Mouse (Mus musculus) CH12.LX (cell line): ENCODE results near the gene Cabp1. TPM values are rescaled to one million over a fixed set of nuclear protein-coding genes. Genes with fewer than 3 reads are reported as not detected.

Source experiments
- DNase-seq: peaks from one replicate; pipeline ENCODE4 v3.0.0-alpha.2; 2013; ENCODE audit errors: extremely low read depth
- H3K27ac ChIP-seq: 2 replicates; pipeline ENCODE4 v1.5.1; 2012; ENCODE audit warnings: low read depth, mild to moderate bottlenecking, control low read depth, moderate library complexity; ENCODE audit not compliant: insufficient read depth
- H3K27me3 ChIP-seq: replicated peaks from 2 replicates; pipeline ENCODE3; 2012; ENCODE audit warnings: inconsistent platforms
- H3K36me3 ChIP-seq, 2 experiments: replicated peaks in 1 of 2; 2 replicates each; pipeline versions ENCODE3 to v1.6.1; 2012; ENCODE audit warnings: inconsistent platforms in 1 of 2, low read length in 1 of 2, mild to moderate bottlenecking in 1 of 2, mixed read lengths in 1 of 2, moderate library complexity in 1 of 2; ENCODE audit not compliant: control insufficient read depth in 1 of 2, insufficient read depth in 1 of 2
- H3K4me1 ChIP-seq, 2 experiments: 2 replicates each; pipeline ENCODE4 v1.6.1; 2012; ENCODE audit warnings: inconsistent platforms in 1 of 2, moderate library complexity in 1 of 2; ENCODE audit not compliant: insufficient read depth in 2 of 2, control insufficient read depth in 1 of 2
- H3K4me2 ChIP-seq: 2 replicates; pipeline ENCODE4 v1.6.1; 2012; ENCODE audit warnings: low read depth, mild to moderate bottlenecking, control low read depth; ENCODE audit not compliant: poor library complexity, insufficient read depth, severe bottlenecking
- H3K4me3 ChIP-seq, 3 experiments: fragments of 150-350 bp in 1 of 3; sonication (generic) in 1 of 3; replicated peaks in 1 of 3; 2 replicates each; pipeline versions ENCODE3 to v1.5.1; 2011 to 2012; ENCODE audit warnings: low read depth in 2 of 3, low read length in 2 of 3, mild to moderate bottlenecking in 2 of 3, moderate library complexity in 2 of 3, control low read depth in 1 of 3, improper control_type of control experiment in 1 of 3, inconsistent platforms in 1 of 3, mixed read lengths in 1 of 3; ENCODE audit not compliant: poor library complexity in 1 of 3
- H3K79me2 ChIP-seq: replicated peaks from 2 replicates; pipeline ENCODE4 v1.6.1; 2012; ENCODE audit warnings: mild to moderate bottlenecking, moderate library complexity; ENCODE audit not compliant: control insufficient read depth, poor library complexity, insufficient read depth, severe bottlenecking; ENCODE audit errors: extremely low read depth
- H3K9ac ChIP-seq: 2 replicates; pipeline ENCODE4 v1.6.1; 2012; ENCODE audit warnings: low read depth, mild to moderate bottlenecking, control low read depth, moderate library complexity; ENCODE audit not compliant: insufficient read depth
- H3K9me3 ChIP-seq: replicated peaks from 2 replicates; pipeline ENCODE3; 2012; ENCODE audit warnings: low read length, inconsistent platforms, mixed read lengths
- BHLHE40 ChIP-seq: IDR thresholded peaks from 2 replicates; pipeline ENCODE4 v1.6.1; 2011; ENCODE audit warnings: mild to moderate bottlenecking, low read depth, low read length, improper control_type of control experiment
- CHD2 ChIP-seq: IDR thresholded peaks from 2 replicates; pipeline ENCODE4 v1.6.1; 2011; ENCODE audit warnings: low read length, improper control_type of control experiment
- E2F4 ChIP-seq: IDR thresholded peaks from 2 replicates; pipeline ENCODE4 v1.6.1; 2011; ENCODE audit warnings: low read depth, low read length, improper control_type of control experiment; ENCODE audit not compliant: insufficient replicate concordance
- ELF1 ChIP-seq: IDR thresholded peaks from 2 replicates; pipeline ENCODE4 v1.6.1; 2014; ENCODE audit warnings: low read depth, mild to moderate bottlenecking, inconsistent platforms, low read length, improper control_type of control experiment
- EP300 ChIP-seq: IDR thresholded peaks from 2 replicates; pipeline ENCODE4 v1.6.1; 2011; ENCODE audit warnings: low read length, improper control_type of control experiment
- GABPA ChIP-seq: IDR thresholded peaks from 2 replicates; pipeline ENCODE4 v1.6.1; 2012; ENCODE audit warnings: low read depth, low read length, improper control_type of control experiment, inconsistent platforms; ENCODE audit not compliant: insufficient replicate concordance
- HCFC1 ChIP-seq: IDR thresholded peaks from 2 replicates; pipeline ENCODE4 v1.6.1; 2012; ENCODE audit warnings: low read depth, mild to moderate bottlenecking, inconsistent platforms, low read length, improper control_type of control experiment
- IRF4 ChIP-seq: IDR thresholded peaks from 2 replicates; pipeline ENCODE4 v1.6.1; 2014; ENCODE audit warnings: low read depth, mild to moderate bottlenecking, inconsistent platforms, low read length, improper control_type of control experiment
- JUND ChIP-seq: conservative IDR thresholded peaks from 2 replicates; pipeline ENCODE4 v1.6.1; 2011; ENCODE audit warnings: low read depth, low read length, improper control_type of control experiment
- KAT2A ChIP-seq: IDR thresholded peaks from 2 replicates; pipeline ENCODE4 v1.6.1; 2012; ENCODE audit warnings: low read length, improper control_type of control experiment, inconsistent platforms; ENCODE audit not compliant: insufficient replicate concordance
- MAX ChIP-seq: IDR thresholded peaks from 2 replicates; pipeline ENCODE4 v1.6.1; 2011; ENCODE audit warnings: low read length, improper control_type of control experiment
- MXI1 ChIP-seq: IDR thresholded peaks from 2 replicates; pipeline ENCODE4 v1.6.1; 2011; ENCODE audit warnings: mild to moderate bottlenecking, low read depth, low read length, improper control_type of control experiment
- NELFE ChIP-seq: IDR thresholded peaks from 2 replicates; pipeline ENCODE4 v1.6.1; 2011; ENCODE audit warnings: low read depth, low read length, improper control_type of control experiment
- PAX5 ChIP-seq: IDR thresholded peaks from 2 replicates; pipeline ENCODE4 v1.6.1; 2012; ENCODE audit warnings: low read length, inconsistent platforms, mixed read lengths
- POLR2A ChIP-seq: IDR thresholded peaks from 2 replicates; pipeline ENCODE4 v1.6.1; 2011; ENCODE audit warnings: low read depth, mild to moderate bottlenecking, improper control_type of control experiment, low read length
- POLR2AphosphoS2 ChIP-seq: IDR thresholded peaks from 2 replicates; pipeline ENCODE4 v1.6.1; 2011; ENCODE audit warnings: low read depth, low read length, improper control_type of control experiment
- RAD21 ChIP-seq: IDR thresholded peaks from 2 replicates; pipeline ENCODE4 v1.6.1; 2011; ENCODE audit warnings: low read depth, mild to moderate bottlenecking, low read length, improper control_type of control experiment, moderate library complexity
- SIN3A ChIP-seq: IDR thresholded peaks from 2 replicates; pipeline ENCODE4 v1.6.1; 2012; ENCODE audit warnings: low read length, improper control_type of control experiment, inconsistent platforms
- SMC3 ChIP-seq: IDR thresholded peaks from 2 replicates; pipeline ENCODE4 v1.6.1; 2011; ENCODE audit warnings: low read depth, low read length, improper control_type of control experiment
- TBP ChIP-seq: conservative IDR thresholded peaks from 2 replicates; pipeline ENCODE4 v1.6.1; 2011; ENCODE audit warnings: low read depth, low read length, improper control_type of control experiment
- TCF12 ChIP-seq: IDR thresholded peaks from 2 replicates; pipeline ENCODE4 v1.6.1; 2014; ENCODE audit warnings: low read depth, mild to moderate bottlenecking, inconsistent platforms, low read length, improper control_type of control experiment
- USF1 ChIP-seq: IDR thresholded peaks from 2 replicates; pipeline ENCODE4 v1.6.1; 2014; ENCODE audit warnings: low read depth, mild to moderate bottlenecking, inconsistent platforms, low read length, improper control_type of control experiment
- USF2 ChIP-seq: conservative IDR thresholded peaks from 2 replicates; pipeline ENCODE4 v1.6.1; 2011; ENCODE audit warnings: low read depth, low read length, improper control_type of control experiment
- ZC3H11A ChIP-seq: IDR thresholded peaks from 2 replicates; pipeline ENCODE4 v1.6.1; 2012; ENCODE audit warnings: low read depth, mild to moderate bottlenecking, inconsistent platforms, low read length, improper control_type of control experiment
- ZKSCAN1 ChIP-seq: IDR thresholded peaks from 2 replicates; pipeline ENCODE4 v1.6.1; 2012; ENCODE audit warnings: low read depth, inconsistent platforms, low read length, improper control_type of control experiment, borderline replicate concordance
- dilution Hi-C: fragments of 300-500 bp; cut with MboI; formaldehyde crosslinking; loops from 2 replicates; pipeline ENCODE4 v1.14.3; 2020; ENCODE audit warnings: low sequenced_read_pairs; ENCODE audit not compliant: extremely low pct_unique_long_range_greater_than_20kb, extremely low pct_ligation_motif_present
- in situ Hi-C: fragments of 300-500 bp; cut with MboI; formaldehyde crosslinking; loops from 3 replicates; pipeline ENCODE4 v1.14.3; 2019; ENCODE audit warnings: low sequenced_read_pairs, low pct_ligation_motif_present, low pct_unique_long_range_greater_than_20kb, mixed read lengths
- polyA plus RNA-seq: library from polyadenylated mRNA; unstranded; fragments of >175 nt; gene quantifications from 2 replicates; pipeline ENCODE4 v1.2.1, GENCODE M21; 2012; ENCODE audit warnings: low read depth; ENCODE audit not compliant: insufficient read length
- total RNA-seq, 2 experiments: library from RNA; depleted of rRNA; stranded (reverse); fragments of 300-350 nt in 1 of 2; fragments of >200 nt in 1 of 2; gene quantifications; 2 replicates each; pipeline ENCODE4 v1.2.3; 2012 to 2014

Cabp1 gene
- total and polyA plus RNA-seq, 3 experiments = 0.59 to 1.8 (median 1.7) TPM

GRCm38 (mm10) chr5:115184726-115185125 lies 9.5 kb downstream of the Cabp1 start:
- Histone ChIP-seq H3K4me3 (no peak overlapping the region), H3K9ac (peak overlapping the region; percentile 8; the same call in 1 of the 2 replicates), H3K79me2 (no peaks in the 10 kb centered on the region), H3K27me3 (peaks cover 19% of the 10 kb centered on the region), H3K27ac (no peak overlapping the region), H3K9me3 (peaks cover 3% of the 10 kb centered on the region), H3K4me2 (peak overlapping the region; percentile 31), H3K36me3 (peaks cover 0 to 4% of the 10 kb centered on the region in 2 experiments), H3K4me1 (peaks cover 10 to 31% of the 10 kb centered on the region in 2 experiments)
- in situ Hi-C loops = no loop called here
- dilution Hi-C loops = no loop called here
- no peak for DNase-seq
- TF ChIP-seq POLR2A = no peak
- peak; percentile 91 for TF ChIP-seq USF1
- TF ChIP-seq TCF12 = no peak
- 0 out of 2 replicates have a peak, but pooled peaks have one; percentile 41 for TF ChIP-seq ELF1
- no peak for TF ChIP-seq MXI1
- no peak for TF ChIP-seq JUND
- TF ChIP-seq POLR2AphosphoS2 = no peak
- TF ChIP-seq KAT2A = no peak
- TF ChIP-seq RAD21 = no peak
- no peak for TF ChIP-seq ZC3H11A
- no peak for TF ChIP-seq SIN3A
- no peak for TF ChIP-seq ZKSCAN1
- TF ChIP-seq MAX = 0 out of 2 replicates have a peak, but pooled peaks have one; percentile 26
- TF ChIP-seq USF2 = peak; percentile 87
- no peak for TF ChIP-seq SMC3
- TF ChIP-seq TBP = no peak
- 0 out of 2 replicates have a peak, but pooled peaks have one; percentile 14 for TF ChIP-seq CHD2
- no peak for TF ChIP-seq GABPA
- TF ChIP-seq EP300 = no peak
- no peak for TF ChIP-seq BHLHE40
- no peak for TF ChIP-seq IRF4

- Histone ChIP-seq H3K27me3 (peaks cover 11% of the 10 kb centered on the region), H3K27ac (no peak overlapping the region), H3K4me3 (no peak overlapping the region), H3K4me1 (peaks cover 10 to 31% of the 10 kb centered on the region in 2 experiments), H3K4me2 (no peak overlapping the region), H3K36me3 (peaks cover 0 to 4% of the 10 kb centered on the region in 2 experiments), H3K9ac (no peak overlapping the region), H3K79me2 (no peaks in the 10 kb centered on the region), H3K9me3 (peaks cover 2% of the 10 kb centered on the region)
- dilution Hi-C loops = no loop called here
- TF ChIP-seq POLR2A (no peak), NELFE (no peak), TCF12 (no peak), PAX5 (no peak), ELF1 (no peak), SMC3 (no peak), MAX (no peak), SIN3A (no peak), E2F4 (no peak), IRF4 (no peak), TBP (no peak), HCFC1 (no peak), KAT2A (no peak), ZC3H11A (no peak)
- in situ Hi-C loops = no loop called here
- DNase-seq = no peak
Measured at GRCm38 (mm10) chr5:115183482-115183881, 10.7 kb downstream of the Cabp1 start.
